Mouse (Mus musculus): ENCODE data around the gene Sf3b6. TPM values are rescaled to one million over a fixed set of nuclear protein-coding genes. Genes with fewer than 3 reads are reported as not detected.
"Not testable (repeated sequence)": the region's sequence is repeated elsewhere in the genome, so short reads cannot be mapped to it uniquely, and the experiment has no call there.

Gene Sf3b6
- polyA plus RNA-seq, 1 experiment from 2014 or later: 374 TPM

DNA sequence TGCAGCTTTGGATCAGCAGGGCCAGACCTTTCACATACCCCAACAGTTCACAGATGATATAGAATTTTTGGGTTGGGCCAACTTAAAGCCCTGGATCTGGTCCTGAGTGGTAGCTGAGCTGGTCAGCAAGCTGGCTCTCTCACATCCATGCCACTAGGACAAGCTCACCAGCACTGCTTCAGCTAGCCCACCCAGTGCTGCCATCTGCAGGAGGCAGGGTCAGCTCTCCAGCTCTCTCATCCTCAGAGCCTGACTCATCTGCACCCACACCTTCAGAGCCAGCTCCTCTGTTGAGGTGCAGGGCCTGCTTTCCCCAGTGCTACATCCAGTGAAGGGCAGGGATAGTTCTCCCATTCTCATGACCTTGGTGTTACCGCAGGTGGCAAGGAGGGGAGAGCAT is 23.6 kb upstream of the Sf3b6 start:
- Histone ChIP-seq H3K9me3 (no peaks in the 10 kb centered on the region), H3K27me3 (no peaks in the 10 kb centered on the region), H3K27ac (no peak overlapping the region), H3K4me2 (no peak overlapping the region), H3K4me3 (replicated peaks) (no peak overlapping the region), H3K9ac (no peak overlapping the region), H3K4me1 (no peaks in the 10 kb centered on the region), H3K36me3 (replicated peaks) (no peaks in the 10 kb centered on the region)
- WGBS: 79% methylated on average over 1 of the region's 1 CpGs
- no peak for ATAC-seq (ENCODE audit: low FRiP score)

DNA sequence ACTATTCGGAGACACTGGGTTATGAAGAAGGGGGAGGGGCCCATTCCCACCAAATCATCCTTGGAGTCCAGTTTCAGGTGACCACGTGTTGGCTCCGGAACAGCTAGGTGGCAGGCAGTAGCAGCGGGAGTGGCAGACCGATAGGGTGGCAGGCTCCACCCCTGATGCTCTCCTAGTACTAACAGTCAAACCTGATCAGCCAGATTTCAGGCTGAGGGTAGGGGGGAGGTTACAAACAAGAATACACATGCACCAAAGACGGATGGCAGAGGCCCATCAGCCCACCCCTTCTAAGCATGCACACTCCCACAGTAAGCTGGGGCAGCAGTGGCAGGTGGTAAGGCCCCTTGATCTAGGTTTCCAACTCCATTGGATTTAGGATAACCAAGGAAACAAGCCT is 19.9 kb upstream of the Sf3b6 start:
- H3K4me1 ChIP-seq; H3K27me3 ChIP-seq; H3K9me3 ChIP-seq; H3K27ac ChIP-seq; H3K9ac ChIP-seq; ATAC-seq (ENCODE audit: low FRiP score); H3K36me3 ChIP-seq (replicated peaks); H3K4me3 ChIP-seq (replicated peaks); H3K4me2 ChIP-seq: not testable (repeated sequence)
- 78% methylated on average over 6 of the region's 6 CpGs for WGBS

DNA sequence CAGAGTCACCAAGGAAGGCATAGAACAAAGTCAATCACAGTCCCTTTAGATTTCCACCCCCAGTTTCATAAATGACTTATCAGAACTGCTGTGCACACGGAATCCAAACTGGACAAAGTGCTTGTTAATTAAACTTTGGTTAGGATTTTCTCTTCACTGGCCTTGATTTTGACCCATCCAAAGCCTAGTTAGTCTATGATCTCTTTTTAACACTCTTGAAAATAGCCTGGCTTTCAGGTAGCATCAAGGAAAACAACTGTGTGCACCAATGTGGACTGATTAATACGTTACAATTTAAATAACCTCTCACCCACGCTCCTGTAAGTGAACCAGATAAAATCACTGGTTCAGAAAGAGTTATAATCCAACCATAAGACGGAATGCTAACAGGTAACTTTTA is 6.3 kb upstream of the Sf3b6 start:
- H3K4me1 ChIP-seq: no peaks in the 10 kb centered on the region
- H3K27me3 ChIP-seq: no peaks in the 10 kb centered on the region
- no peak overlapping the region for H3K4me3 ChIP-seq (replicated peaks)
- H3K9me3 ChIP-seq: no peaks in the 10 kb centered on the region
- H3K36me3 ChIP-seq (replicated peaks): no peaks in the 10 kb centered on the region
- no peak overlapping the region for H3K27ac ChIP-seq
- 86% methylated on average over 4 of the region's 4 CpGs for WGBS
- H3K4me2 ChIP-seq: no peak overlapping the region
- no peak overlapping the region for H3K9ac ChIP-seq
- ATAC-seq (ENCODE audit: low FRiP score): no peak

DNA sequence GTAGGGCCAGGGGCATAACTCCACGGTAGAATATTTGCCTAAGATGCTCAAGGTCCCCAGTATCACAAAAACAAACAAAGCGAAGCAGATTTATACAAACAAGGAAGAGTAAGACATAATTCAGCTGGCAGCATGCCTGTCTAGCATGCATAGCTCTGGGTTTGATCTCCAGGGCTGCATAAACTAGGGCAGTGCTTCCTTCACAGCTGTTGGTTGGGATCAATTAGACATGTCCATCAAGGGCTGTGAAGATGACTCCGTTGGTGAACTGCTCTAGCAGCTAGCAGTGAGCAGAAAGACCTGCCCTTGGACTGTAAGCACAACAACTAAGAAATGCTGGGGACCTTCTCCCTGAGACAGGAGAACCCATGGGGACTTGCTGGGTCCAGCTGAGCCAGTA is 5.6 kb upstream of the Sf3b6 start:
- H3K4me1 ChIP-seq: peaks cover 5% of the 10 kb centered on the region
- H3K9ac ChIP-seq: no peak overlapping the region
- no peak overlapping the region for H3K4me2 ChIP-seq
- no peaks in the 10 kb centered on the region for H3K9me3 ChIP-seq
- H3K36me3 ChIP-seq (replicated peaks): no peaks in the 10 kb centered on the region
- no peak overlapping the region for H3K27ac ChIP-seq
- no peak overlapping the region for H3K4me3 ChIP-seq (replicated peaks)
- WGBS: 77% methylated on average over 3 of the region's 3 CpGs
- ATAC-seq (ENCODE audit: low FRiP score): no peak
- H3K27me3 ChIP-seq: no peaks in the 10 kb centered on the region

DNA sequence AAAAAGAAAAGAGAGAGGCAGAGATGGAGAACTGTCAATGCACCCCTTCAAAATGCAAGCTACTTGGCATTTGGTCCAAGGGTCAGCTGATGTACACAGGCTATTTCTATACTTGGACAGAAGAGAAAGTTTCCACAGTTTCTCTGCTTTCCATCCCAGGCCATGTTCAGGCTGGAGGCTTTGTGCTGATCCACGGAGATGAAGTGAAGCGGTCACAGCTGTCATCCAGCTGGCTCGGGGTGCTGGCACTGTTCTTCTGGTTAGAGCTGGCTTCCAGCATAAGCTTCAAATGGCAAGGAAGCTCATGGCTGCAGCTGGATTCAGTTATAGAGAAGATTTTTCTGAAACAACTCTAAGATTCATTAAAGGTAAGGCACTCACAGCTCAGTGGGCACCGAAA is 3.7 kb upstream of the Sf3b6 start:
- H3K9me3 ChIP-seq: no peaks in the 10 kb centered on the region
- no peak for ATAC-seq (ENCODE audit: low FRiP score)
- no peaks in the 10 kb centered on the region for H3K27me3 ChIP-seq
- H3K27ac ChIP-seq: no peak overlapping the region
- H3K36me3 ChIP-seq (replicated peaks): no peaks in the 10 kb centered on the region
- WGBS: 92% methylated on average over 4 of the region's 4 CpGs
- no peak overlapping the region for H3K4me3 ChIP-seq (replicated peaks)
- H3K9ac ChIP-seq: no peak overlapping the region
- H3K4me1 ChIP-seq: peaks cover 17% of the 10 kb centered on the region
- H3K4me2 ChIP-seq: no peak overlapping the region

DNA sequence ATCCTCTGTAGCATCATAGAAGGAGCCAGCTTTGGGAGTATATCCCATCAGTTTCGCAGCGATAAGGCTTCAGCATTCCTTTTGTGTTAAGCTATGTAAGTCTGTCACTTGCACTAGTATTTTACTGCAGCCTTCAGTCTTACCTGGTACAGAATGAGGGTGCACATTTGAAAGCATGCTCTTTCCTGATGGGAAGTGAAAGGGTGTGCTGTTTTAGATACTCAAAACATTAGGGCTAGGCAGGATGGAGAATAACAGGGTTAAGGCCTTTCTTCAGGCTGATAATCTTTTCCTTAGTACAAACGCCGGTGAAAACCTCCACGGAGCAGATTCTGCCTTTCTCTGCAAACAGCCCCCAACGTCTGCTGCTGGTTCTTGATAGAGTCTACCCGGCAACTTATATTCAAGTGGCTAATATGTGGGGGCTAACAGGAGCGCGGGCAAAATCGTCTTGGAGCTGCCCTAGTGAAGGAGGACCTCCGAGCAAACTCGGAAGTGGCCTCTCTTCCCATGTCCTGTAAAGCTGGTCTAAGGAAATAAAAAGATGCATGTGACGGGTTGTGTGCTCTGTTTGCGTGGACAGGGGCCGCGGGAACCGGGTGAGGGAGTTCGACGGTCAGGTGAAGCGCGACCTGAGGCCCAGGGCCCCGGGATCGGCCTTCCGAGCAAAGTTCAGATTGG is 524 bp upstream of the Sf3b6 start:
- H3K4me3 ChIP-seq (replicated peaks): peak overlapping the region; percentile 64
- peaks cover 13% of the 10 kb centered on the region for H3K36me3 ChIP-seq (replicated peaks)
- no peaks in the 10 kb centered on the region for H3K9me3 ChIP-seq
- peak overlapping the region; percentile 70 for H3K9ac ChIP-seq
- H3K4me1 ChIP-seq: peaks cover 22% of the 10 kb centered on the region
- ATAC-seq (ENCODE audit: low FRiP score): peak; percentile 83; the same call in 1 of the 2 replicates
- 10% methylated on average over 24 of the region's 24 CpGs for WGBS
- peak overlapping the region; percentile 83 for H3K27ac ChIP-seq
- no peaks in the 10 kb centered on the region for H3K27me3 ChIP-seq
- peak overlapping the region; percentile 75 for H3K4me2 ChIP-seq

DNA sequence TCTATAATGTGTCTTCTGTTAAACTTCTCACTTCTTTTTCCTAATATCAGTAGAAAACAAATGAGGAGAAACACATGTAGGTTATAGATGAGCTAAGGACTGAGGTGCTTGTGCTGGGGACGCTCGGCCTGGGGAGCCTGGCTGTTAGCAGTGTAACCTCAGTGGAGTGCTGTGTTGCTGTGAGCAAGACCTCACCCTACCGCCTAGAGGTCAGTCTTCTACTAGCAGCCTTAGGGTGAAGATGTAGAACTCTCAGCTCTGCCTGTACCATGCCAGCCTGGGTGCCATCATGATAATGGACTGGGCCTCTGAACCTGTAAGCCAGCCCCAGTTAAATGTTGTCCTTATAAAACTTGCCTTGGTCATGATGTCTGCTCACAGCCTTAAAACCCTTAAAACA is 9.9 kb downstream of the Sf3b6 start:
- Histone ChIP-seq H3K9ac (no peak overlapping the region), H3K4me3 (replicated peaks) (no peak overlapping the region), H3K27ac (no peak overlapping the region), H3K4me2 (no peak overlapping the region), H3K9me3 (no peaks in the 10 kb centered on the region), H3K36me3 (replicated peaks) (peaks cover 68% of the 10 kb centered on the region), H3K27me3 (no peaks in the 10 kb centered on the region), H3K4me1 (no peaks in the 10 kb centered on the region)
- 76% methylated on average over 3 of the region's 3 CpGs for WGBS
- ATAC-seq (ENCODE audit: low FRiP score): no peak

DNA sequence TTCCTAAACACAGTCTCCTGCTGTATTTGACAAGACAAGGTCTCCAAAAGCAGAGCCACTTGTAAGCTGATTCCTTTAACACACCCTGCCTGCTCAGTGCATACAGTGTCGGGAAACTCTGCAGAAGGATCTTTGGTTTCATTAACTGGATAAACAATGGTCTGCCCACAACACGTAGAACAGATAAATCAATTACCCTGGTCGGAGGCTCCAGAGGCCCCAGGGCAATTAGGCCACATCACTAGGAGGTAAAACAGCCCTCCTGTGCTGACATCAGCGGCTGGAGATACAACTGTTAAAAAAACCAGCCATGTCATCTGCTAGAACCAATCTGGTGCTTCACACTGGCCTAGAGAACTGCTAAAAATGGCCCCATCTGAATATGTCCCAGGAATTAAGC is 19.6 kb downstream of the Sf3b6 start:
- Histone ChIP-seq H3K4me3 (replicated peaks) (no peak overlapping the region), H3K27me3 (peaks cover 25% of the 10 kb centered on the region), H3K36me3 (replicated peaks) (no peaks in the 10 kb centered on the region), H3K27ac (no peak overlapping the region), H3K4me2 (no peak overlapping the region), H3K4me1 (peaks cover 14% of the 10 kb centered on the region), H3K9ac (no peak overlapping the region), H3K9me3 (no peaks in the 10 kb centered on the region)
- ATAC-seq (ENCODE audit: low FRiP score): no peak
- 65% methylated on average over 4 of the region's 4 CpGs for WGBS

DNA sequence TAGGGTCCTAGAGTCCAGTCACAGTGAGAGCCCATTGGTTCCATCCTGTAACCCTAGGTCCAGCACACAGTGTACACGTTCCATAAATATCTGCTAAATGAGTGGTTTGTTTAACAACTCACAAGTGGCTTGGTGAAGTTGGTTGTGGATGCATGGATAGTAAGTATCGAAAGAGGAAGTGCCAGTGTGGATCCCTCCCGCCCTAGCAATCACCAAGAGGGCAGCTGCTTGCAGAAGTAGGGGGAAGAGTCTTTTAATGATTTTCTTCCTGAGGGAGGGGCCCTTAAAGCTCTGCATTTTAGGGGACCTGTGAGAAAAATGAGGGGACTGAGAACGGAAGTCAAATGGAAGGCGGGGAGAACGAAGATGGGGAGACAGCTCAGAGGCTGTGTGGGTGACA is 22.7 kb downstream of the Sf3b6 start:
- WGBS: 56% methylated on average over 6 of the region's 6 CpGs
- peaks cover 26% of the 10 kb centered on the region for H3K4me1 ChIP-seq
- ATAC-seq (ENCODE audit: low FRiP score): no peak
- H3K27ac ChIP-seq: no peak overlapping the region
- no peaks in the 10 kb centered on the region for H3K36me3 ChIP-seq (replicated peaks)
- peaks cover 32% of the 10 kb centered on the region for H3K27me3 ChIP-seq
- no peak overlapping the region for H3K9ac ChIP-seq
- H3K4me2 ChIP-seq: no peak overlapping the region
- no peaks in the 10 kb centered on the region for H3K9me3 ChIP-seq
- no peak overlapping the region for H3K4me3 ChIP-seq (replicated peaks)

DNA sequence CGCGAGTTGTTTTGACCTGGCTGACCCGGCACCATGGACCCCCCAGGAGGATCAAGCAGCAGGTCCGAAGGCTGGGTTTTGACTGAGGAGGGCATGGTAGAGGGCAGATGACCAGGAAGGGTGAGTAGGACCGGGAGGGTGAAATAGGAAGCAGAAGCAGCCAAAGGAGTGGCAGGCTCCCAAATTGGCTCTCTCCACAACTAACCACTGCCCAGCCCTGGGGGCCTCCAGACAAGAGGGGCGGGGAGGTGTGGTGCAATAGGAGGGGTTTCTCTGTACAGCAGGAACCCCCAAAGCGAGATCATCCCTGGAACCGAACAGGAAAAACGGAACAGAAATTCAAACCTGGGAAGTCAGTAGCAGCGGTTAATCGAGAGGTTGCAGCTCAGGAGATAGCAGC is 23.4 kb downstream of the Sf3b6 start:
- Histone ChIP-seq H3K9me3 (no peaks in the 10 kb centered on the region), H3K4me3 (replicated peaks) (peak overlapping the region; percentile 76), H3K4me2 (peak overlapping the region; percentile 94), H3K4me1 (peaks cover 26% of the 10 kb centered on the region), H3K9ac (peak overlapping the region; percentile 68), H3K27me3 (peaks cover 32% of the 10 kb centered on the region), H3K36me3 (replicated peaks) (no peaks in the 10 kb centered on the region), H3K27ac (no peak overlapping the region)
- WGBS: 1% methylated on average over 11 of the region's 11 CpGs
- no peak for ATAC-seq (ENCODE audit: low FRiP score)

DNA sequence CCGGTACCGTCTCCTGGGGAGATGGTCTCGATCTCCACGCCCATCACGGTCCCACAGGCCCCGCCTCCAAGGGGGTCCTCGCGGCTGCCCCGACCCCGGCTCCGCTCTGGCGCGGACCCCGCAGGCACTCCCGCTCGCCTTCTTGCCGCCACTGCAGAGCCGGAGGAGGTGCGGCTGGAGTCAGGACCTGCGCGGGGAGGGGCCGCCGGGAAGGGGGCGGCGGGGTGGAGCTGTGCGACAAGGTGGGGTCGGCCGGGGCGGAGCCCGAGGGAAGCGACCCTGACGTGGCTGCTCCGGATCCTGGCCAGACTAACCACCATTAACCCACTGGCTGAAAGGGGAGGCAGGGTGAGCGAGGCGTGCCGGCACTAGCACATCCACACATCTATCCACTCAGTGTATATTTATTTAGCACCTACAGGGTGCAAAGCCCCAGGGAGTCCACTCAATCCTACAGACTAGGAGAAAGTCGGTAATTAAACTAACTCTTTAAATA is 24.1 kb downstream of the Sf3b6 start, which contains the start of gene Fkbp1b:
Fkbp1b (minus strand) TSS at position 200 of the 496 bp plus-strand sequence.
- Histone ChIP-seq H3K4me2 (peak within 1 kb of the TSS; percentile 94), H3K9me3 (no peaks in the 10 kb centered on the region), H3K9ac (peak within 1 kb of the TSS; percentile 68), H3K27ac (no peak within 1 kb of the TSS), H3K4me3 (replicated peaks) (peak within 1 kb of the TSS; percentile 76), H3K4me1 (peaks cover 26% of the 10 kb centered on the region), H3K36me3 (replicated peaks) (no peaks in the 10 kb centered on the region), H3K27me3 (peaks cover 32% of the 10 kb centered on the region)
- peak; percentile 61 for ATAC-seq (ENCODE audit: low FRiP score)
- WGBS: under 1% methylated on average over 37 of the region's 37 CpGs

DNA sequence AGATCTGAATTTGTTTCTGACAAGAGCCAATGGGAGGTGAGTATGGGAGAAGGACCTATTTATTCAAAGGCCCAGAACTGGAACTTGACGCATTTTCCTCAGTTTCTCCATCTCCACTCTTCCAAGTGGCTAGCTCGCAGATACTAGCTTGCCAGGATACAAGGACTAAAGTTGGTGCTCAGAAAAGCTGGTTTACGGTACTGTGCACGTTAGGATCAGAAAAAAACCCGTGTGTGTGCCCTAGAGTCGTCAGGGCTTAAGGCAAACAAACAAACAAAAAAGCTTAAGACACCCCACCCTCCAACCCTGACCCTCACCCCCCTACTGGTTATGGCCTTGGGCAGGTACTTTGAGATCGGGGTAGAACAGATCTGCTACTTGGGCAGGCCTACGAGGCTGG is 25.1 kb downstream of the Sf3b6 start:
- H3K4me3 ChIP-seq (replicated peaks): no peak overlapping the region
- no peaks in the 10 kb centered on the region for H3K36me3 ChIP-seq (replicated peaks)
- H3K27me3 ChIP-seq: peaks cover 32% of the 10 kb centered on the region
- 86% methylated on average over 8 of the region's 8 CpGs for WGBS
- H3K27ac ChIP-seq: no peak overlapping the region
- H3K4me1 ChIP-seq: peaks cover 26% of the 10 kb centered on the region
- H3K9me3 ChIP-seq: no peaks in the 10 kb centered on the region
- H3K4me2 ChIP-seq: no peak overlapping the region
- H3K9ac ChIP-seq: no peak overlapping the region
- ATAC-seq (ENCODE audit: low FRiP score): 0 out of 2 replicates have a peak, but pooled peaks have one; percentile 7
